Mouse (Mus musculus) ES-E14 (cell line): ENCODE data around the gene Gpr152.

ENCODE experiments used
- HCFC1 ChIP-seq: IDR thresholded peaks from 2 replicates; pipeline ENCODE4 v1.6.1; 2012; ENCODE audit warnings: low read length, inconsistent platforms, borderline replicate concordance; ENCODE audit not compliant: insufficient read depth
- MAFK ChIP-seq: IDR thresholded peaks from 2 replicates; pipeline ENCODE4 v1.6.1; 2014; ENCODE audit warnings: mild to moderate bottlenecking, low read depth, low read length, inconsistent platforms; ENCODE audit not compliant: insufficient read depth

DNA sequence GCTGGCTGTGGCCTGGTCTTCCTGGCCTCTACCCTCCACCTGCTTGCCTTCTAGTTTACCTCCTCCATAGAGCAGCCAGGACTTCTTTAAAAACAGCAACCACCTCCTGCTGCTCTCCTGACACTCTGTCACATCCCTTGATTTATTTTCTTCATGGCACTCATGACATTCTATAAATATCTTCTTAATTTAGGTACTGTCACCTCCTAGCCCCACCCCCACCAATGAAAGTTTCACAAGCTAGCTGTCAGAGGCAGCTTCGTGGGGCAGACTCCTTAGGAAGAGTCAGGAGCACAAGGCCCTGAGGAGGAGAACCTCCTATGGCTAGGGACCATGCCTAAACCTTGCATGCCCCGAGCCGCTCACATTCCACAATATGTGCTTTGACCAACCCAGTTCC lies 47.7 kb downstream of the Gpr152 start:
- TF ChIP-seq MAFK (no peak), HCFC1 (no peak)
